8 mouse cellular contexts compared by ENCODE assay signal in genomic region chr5:30667215-30667614, GRCm38 (mm10). TPM values are rescaled to one million over a fixed set of nuclear protein-coding genes. Genes with fewer than 3 reads are reported as not detected.
DNase-seq lines count a peak whose midpoint lies in the region; ATAC-seq lines count a peak whose summit lies in the region.

No protein-coding gene starts in this region.

- DNase-seq in lung, postnatal 36 days: no peak
- no peak for DNase-seq in right cerebral cortex, postnatal 36 days (ENCODE audit: low spot score in 2 of 2)
- no peak for DNase-seq in left cerebral cortex, adult 9 months (ENCODE audit: low spot score in 2 of 2)

- peak overlapping the region; percentile 86 for H3K27ac ChIP-seq in lung, embryonic 16.5 days (ENCODE audit: low read length)
- peak overlapping the region; percentile 71 for H3K27ac ChIP-seq in embryonic facial prominence, embryonic 13.5 days
- peak overlapping the region; percentile 68; the same call in 1 of the 2 replicates for H3K27ac ChIP-seq in intestine, embryonic 16.5 days (ENCODE audit: low read length)
- H3K27ac ChIP-seq in neural tube, embryonic 15.5 days (replicated peaks): no peak overlapping the region

- WGBS in lung, embryonic 16.5 days: under 1% methylated on average over 13 of the region's 13 CpGs
- under 1% methylated on average over 13 of the region's 13 CpGs for WGBS in embryonic facial prominence, embryonic 13.5 days
- under 1% methylated on average over 13 of the region's 13 CpGs for WGBS in intestine, embryonic 16.5 days
- 0% methylated on average over 13 of the region's 13 CpGs for WGBS in neural tube, embryonic 15.5 days

- H3K4me1 ChIP-seq in lung, embryonic 16.5 days (replicated peaks; ENCODE audit: control insufficient read depth, insufficient read depth, low read length): peaks cover 17% of the 10 kb centered on the region
- peaks cover 21% of the 10 kb centered on the region for H3K4me1 ChIP-seq in embryonic facial prominence, embryonic 13.5 days
- H3K4me1 ChIP-seq in intestine, embryonic 16.5 days (ENCODE audit: control insufficient read depth, insufficient read depth, low read length): peaks cover 17% of the 10 kb centered on the region
- peaks cover 10% of the 10 kb centered on the region for H3K4me1 ChIP-seq in neural tube, embryonic 15.5 days

- H3K9ac ChIP-seq in lung, embryonic 16.5 days (ENCODE audit: low read length): peak overlapping the region; percentile 91
- peak overlapping the region; percentile 80 for H3K9ac ChIP-seq in embryonic facial prominence, embryonic 13.5 days
- H3K9ac ChIP-seq in intestine, embryonic 16.5 days (ENCODE audit: low read depth, low read length): peak overlapping the region; percentile 80
- peak overlapping the region; percentile 68 for H3K9ac ChIP-seq in neural tube, embryonic 15.5 days (replicated peaks)

- peak overlapping the region; percentile 61 for H3K4me2 ChIP-seq in lung, embryonic 16.5 days (ENCODE audit: low read depth, low read length)
- H3K4me2 ChIP-seq in embryonic facial prominence, embryonic 13.5 days: peak overlapping the region; percentile 75
- H3K4me2 ChIP-seq in intestine, embryonic 16.5 days (ENCODE audit: low read depth, low read length): peak overlapping the region; percentile 66
- peak overlapping the region; percentile 95 for H3K4me2 ChIP-seq in neural tube, embryonic 15.5 days

- no peak for ATAC-seq in lung, embryonic 16.5 days (ENCODE audit: low read depth)
- no peak for ATAC-seq in embryonic facial prominence, embryonic 13.5 days (ENCODE audit: insufficient number of reproducible peaks, insufficient read depth, low FRiP score, low TSS enrichment, low read depth)
- ATAC-seq in intestine, embryonic 16.5 days: no peak
- no peak for ATAC-seq in neural tube, embryonic 15.5 days (ENCODE audit: low FRiP score)
- no peak for ATAC-seq in frontal cortex, adult (ENCODE audit: low TSS enrichment)

- H3K9me3 ChIP-seq in lung, embryonic 16.5 days (ENCODE audit: control insufficient read depth, low read length): no peaks in the 10 kb centered on the region
- no peaks in the 10 kb centered on the region for H3K9me3 ChIP-seq in embryonic facial prominence, embryonic 13.5 days
- H3K9me3 ChIP-seq in intestine, embryonic 16.5 days (ENCODE audit: control insufficient read depth, low read length): no peaks in the 10 kb centered on the region
- no peaks in the 10 kb centered on the region for H3K9me3 ChIP-seq in neural tube, embryonic 15.5 days (replicated peaks)

- peaks cover 17% of the 10 kb centered on the region for H3K36me3 ChIP-seq in lung, embryonic 16.5 days (ENCODE audit: control insufficient read depth, insufficient read depth, low read length)
- H3K36me3 ChIP-seq in embryonic facial prominence, embryonic 13.5 days: peaks cover 23% of the 10 kb centered on the region
- H3K36me3 ChIP-seq in intestine, embryonic 16.5 days (ENCODE audit: control insufficient read depth, insufficient read depth, low read length): no peaks in the 10 kb centered on the region; the same call in 1 of the 2 replicates
- H3K36me3 ChIP-seq in neural tube, embryonic 15.5 days: no peaks in the 10 kb centered on the region

- H3K4me3 ChIP-seq in lung, embryonic 16.5 days (ENCODE audit: low read length): peak overlapping the region; percentile 98
- H3K4me3 ChIP-seq in embryonic facial prominence, embryonic 13.5 days: peak overlapping the region; percentile 68
- peak overlapping the region; percentile 85 for H3K4me3 ChIP-seq in intestine, embryonic 16.5 days (ENCODE audit: low read length)
- H3K4me3 ChIP-seq in neural tube, embryonic 15.5 days (replicated peaks): peak overlapping the region; percentile 81

- H3K27me3 ChIP-seq in lung, embryonic 16.5 days (ENCODE audit: control insufficient read depth, insufficient read depth, low read depth, low read length): no peaks in the 10 kb centered on the region
- no peaks in the 10 kb centered on the region for H3K27me3 ChIP-seq in embryonic facial prominence, embryonic 13.5 days
- H3K27me3 ChIP-seq in intestine, embryonic 16.5 days (replicated peaks; ENCODE audit: control insufficient read depth, insufficient read depth, low read length): no peaks in the 10 kb centered on the region
- no peaks in the 10 kb centered on the region for H3K27me3 ChIP-seq in neural tube, embryonic 15.5 days (replicated peaks)

RNA-seq across cellular contexts. Expression of gene Cenpa, which starts 0.6 kb away (rescaled TPM):
- polyA plus RNA-seq in lung, embryonic 16.5 days (2015; fragmentation: Nextera tagmentation; extraction: Ambion mirVana): 280 and 298 TPM in 2 replicates
- polyA plus RNA-seq in embryonic facial prominence, embryonic 13.5 days (2015; fragmentation: Nextera tagmentation; extraction: Ambion mirVana): 270 and 318 TPM in 2 replicates
- 166 and 186 TPM in 2 replicates for polyA plus RNA-seq in intestine, embryonic 16.5 days (2015; fragmentation: Nextera tagmentation; extraction: Ambion mirVana)
- 33.0 and 73.4 TPM in 2 replicates for polyA plus RNA-seq in neural tube, embryonic 15.5 days (2015; fragmentation: Nextera tagmentation; extraction: Ambion mirVana)

RNA-seq across cellular contexts. Expression of gene Slc35f6, which starts 19.5 kb away (rescaled TPM):
- polyA plus RNA-seq in lung, embryonic 16.5 days (2015; fragmentation: Nextera tagmentation; extraction: Ambion mirVana): 26.9 and 28.2 TPM in 2 replicates
- polyA plus RNA-seq in embryonic facial prominence, embryonic 13.5 days (2015; fragmentation: Nextera tagmentation; extraction: Ambion mirVana): 25.0 and 26.6 TPM in 2 replicates
- 50.2 and 56.3 TPM in 2 replicates for polyA plus RNA-seq in intestine, embryonic 16.5 days (2015; fragmentation: Nextera tagmentation; extraction: Ambion mirVana)
- 31.2 and 32.8 TPM in 2 replicates for polyA plus RNA-seq in neural tube, embryonic 15.5 days (2015; fragmentation: Nextera tagmentation; extraction: Ambion mirVana)

RNA-seq across cellular contexts. Expression of gene Dpysl5, which starts 44.1 kb away (rescaled TPM):
- polyA plus RNA-seq in lung, embryonic 16.5 days (2015; fragmentation: Nextera tagmentation; extraction: Ambion mirVana): 4.7 and 4.8 TPM in 2 replicates
- 7.5 and 10.4 TPM in 2 replicates for polyA plus RNA-seq in embryonic facial prominence, embryonic 13.5 days (2015; fragmentation: Nextera tagmentation; extraction: Ambion mirVana)
- 5.7 and 6.1 TPM in 2 replicates for polyA plus RNA-seq in intestine, embryonic 16.5 days (2015; fragmentation: Nextera tagmentation; extraction: Ambion mirVana)
- 152 and 175 TPM in 2 replicates for polyA plus RNA-seq in neural tube, embryonic 15.5 days (2015; fragmentation: Nextera tagmentation; extraction: Ambion mirVana)

Comparison
In these comparisons a context has a peak if more than half of its experiments do, and no peak if none do; other contexts are left out.
1. RNA of gene Dpysl5, which starts 44.1 kb away (polyA plus RNA-seq): 152 to 175 TPM in neural tube, embryonic 15.5 days; 7.5 to 10.4 TPM in embryonic facial prominence, embryonic 13.5 days, 5.7 to 6.1 TPM in intestine, embryonic 16.5 days and 4.7 to 4.8 TPM in lung, embryonic 16.5 days; every median in the first group is over 10 times any median in the second.
2. Peak in every context shown above with its lines, with median percentiles within 50 percentile points of each other: H3K4me2 ChIP-seq, H3K4me3 ChIP-seq and H3K9ac ChIP-seq.